Mouse (Mus musculus): Measurements from ENCODE around the gene Hnrnph1. TPM values are rescaled to one million over a fixed set of nuclear protein-coding genes. Genes with fewer than 3 reads are reported as not detected.

Hnrnph1 gene
- polyA plus RNA-seq, 1 experiment from 2014 or later, result 241 TPM

GRCm38 (mm10) chr11:50394731-50395130 is 17.9 kb downstream of the Hnrnph1 start:
- no peak overlapping the region for H3K4me3 ChIP-seq (ENCODE audit: control insufficient read depth in 1 of 2, insufficient read depth in 1 of 2, low read depth in 1 of 2, low read length in 2 of 2)
- H3K4me1 ChIP-seq (ENCODE audit: control insufficient read depth in 2 of 2, insufficient read depth in 2 of 2, low read length in 2 of 2), result peaks cover 7 to 8% of the 10 kb centered on the region in 2 experiments; a peak in 2 of 4 replicates
- H3K36me3 ChIP-seq (ENCODE audit: control insufficient read depth, insufficient read depth, low read length), result peaks cover 76% of the 10 kb centered on the region
- no peak for ATAC-seq (ENCODE audit: insufficient number of reproducible peaks, insufficient read depth, low FRiP score, low read depth)
- H3K27me3 ChIP-seq (ENCODE audit: control insufficient read depth, insufficient read depth, low read length), result no peaks in the 10 kb centered on the region
- no peaks in the 10 kb centered on the region for H3K9me3 ChIP-seq (ENCODE audit: control insufficient read depth, low read length)
- H3K9ac ChIP-seq (ENCODE audit: low read length), result no peak overlapping the region
- no peak overlapping the region for H3K27ac ChIP-seq (replicated peaks in 1 of 2; ENCODE audit: control insufficient read depth in 1 of 2, insufficient read depth in 1 of 2, low read depth in 2 of 2, low read length in 2 of 2)
- WGBS, result 87% methylated on average over 7 of the region's 7 CpGs
- H3K4me2 ChIP-seq (ENCODE audit: low read length), result no peak overlapping the region

- no peak for ATAC-seq (ENCODE audit: insufficient number of reproducible peaks, insufficient read depth, low FRiP score, low read depth)
- peaks cover 88% of the 10 kb centered on the region for H3K36me3 ChIP-seq (ENCODE audit: control insufficient read depth, insufficient read depth, low read length)
- 57% methylated on average over 11 of the region's 11 CpGs for WGBS
These were observed 20.0 kb downstream of the Hnrnph1 start for GRCm38 (mm10) chr11:50396766-50397307.

GRCm38 (mm10) chr11:50397316-50397715 is 20.5 kb downstream of the Hnrnph1 start:
- peaks cover 91% of the 10 kb centered on the region for H3K36me3 ChIP-seq (ENCODE audit: control insufficient read depth, insufficient read depth, low read length)
- no peaks in the 10 kb centered on the region; a peak in 1 of 4 replicates for H3K4me1 ChIP-seq (ENCODE audit: control insufficient read depth in 2 of 2, insufficient read depth in 2 of 2, low read length in 2 of 2)
- 68% methylated on average over 9 of the region's 9 CpGs for WGBS

More at GRCm38 (mm10) chr11:50396766-50397307, 20.0 kb downstream of the Hnrnph1 start:
- H3K27me3 ChIP-seq (ENCODE audit: control insufficient read depth, insufficient read depth, low read length), result no peaks in the 10 kb centered on the region
- no peak overlapping the region for H3K9ac ChIP-seq (ENCODE audit: low read length)
- peaks cover 0 to 4% of the 10 kb centered on the region in 2 experiments; a peak in 1 of 4 replicates for H3K4me1 ChIP-seq (ENCODE audit: control insufficient read depth in 2 of 2, insufficient read depth in 2 of 2, low read length in 2 of 2)
- H3K4me2 ChIP-seq (ENCODE audit: low read length), result no peak overlapping the region
- H3K9me3 ChIP-seq (ENCODE audit: control insufficient read depth, low read length), result no peaks in the 10 kb centered on the region
- no peak overlapping the region for H3K4me3 ChIP-seq (ENCODE audit: control insufficient read depth in 1 of 2, insufficient read depth in 1 of 2, low read depth in 1 of 2, low read length in 2 of 2)
- H3K27ac ChIP-seq (replicated peaks in 1 of 2; ENCODE audit: control insufficient read depth in 1 of 2, insufficient read depth in 1 of 2, low read depth in 2 of 2, low read length in 2 of 2), result no peak overlapping the region

GRCm38 (mm10) chr11:50398803-50399202 is 22.0 kb downstream of the Hnrnph1 start:
- no peak overlapping the region for H3K27ac ChIP-seq (replicated peaks in 1 of 2; ENCODE audit: control insufficient read depth in 1 of 2, insufficient read depth in 1 of 2, low read depth in 2 of 2, low read length in 2 of 2)
- no peaks in the 10 kb centered on the region for H3K27me3 ChIP-seq (ENCODE audit: control insufficient read depth, insufficient read depth, low read length)
- no peak overlapping the region for H3K9ac ChIP-seq (ENCODE audit: low read length)
- H3K36me3 ChIP-seq (ENCODE audit: control insufficient read depth, insufficient read depth, low read length), result peaks cover 87% of the 10 kb centered on the region
- no peak overlapping the region for H3K4me2 ChIP-seq (ENCODE audit: low read length)
- H3K4me3 ChIP-seq (ENCODE audit: control insufficient read depth in 1 of 2, insufficient read depth in 1 of 2, low read depth in 1 of 2, low read length in 2 of 2), result no peak overlapping the region
- 85% methylated on average over 13 of the region's 13 CpGs for WGBS
- H3K4me1 ChIP-seq (ENCODE audit: control insufficient read depth in 2 of 2, insufficient read depth in 2 of 2, low read length in 2 of 2), result peaks cover 11% of the 10 kb centered on the region in 2 experiments
- no peaks in the 10 kb centered on the region for H3K9me3 ChIP-seq (ENCODE audit: control insufficient read depth, low read length)
- no peak for ATAC-seq (ENCODE audit: insufficient number of reproducible peaks, insufficient read depth, low FRiP score, low read depth)

More at GRCm38 (mm10) chr11:50397316-50397715, 20.5 kb downstream of the Hnrnph1 start:
- Histone ChIP-seq H3K9me3 (ENCODE audit: control insufficient read depth, low read length) (no peaks in the 10 kb centered on the region), H3K9ac (ENCODE audit: low read length) (no peak overlapping the region), H3K27me3 (ENCODE audit: control insufficient read depth, insufficient read depth, low read length) (no peaks in the 10 kb centered on the region), H3K4me3 (ENCODE audit: control insufficient read depth in 1 of 2, insufficient read depth in 1 of 2, low read depth in 1 of 2, low read length in 2 of 2) (no peak overlapping the region), H3K4me2 (ENCODE audit: low read length) (no peak overlapping the region), H3K27ac (replicated peaks in 1 of 2; ENCODE audit: control insufficient read depth in 1 of 2, insufficient read depth in 1 of 2, low read depth in 2 of 2, low read length in 2 of 2) (no peak overlapping the region)
- ATAC-seq (ENCODE audit: insufficient number of reproducible peaks, insufficient read depth, low FRiP score, low read depth), result no peak

GRCm38 (mm10) chr11:50402481-50402880 is 25.7 kb downstream of the Hnrnph1 start:
- peaks cover 13 to 15% of the 10 kb centered on the region in 2 experiments for H3K4me1 ChIP-seq (ENCODE audit: control insufficient read depth in 2 of 2, insufficient read depth in 2 of 2, low read length in 2 of 2)
- H3K9me3 ChIP-seq (ENCODE audit: control insufficient read depth, low read length), result no peaks in the 10 kb centered on the region
- no peak for ATAC-seq (ENCODE audit: insufficient number of reproducible peaks, insufficient read depth, low FRiP score, low read depth)
- no peak overlapping the region for H3K4me3 ChIP-seq (ENCODE audit: control insufficient read depth in 1 of 2, insufficient read depth in 1 of 2, low read depth in 1 of 2, low read length in 2 of 2)
- no peak overlapping the region for H3K4me2 ChIP-seq (ENCODE audit: low read length)
- peaks cover 84% of the 10 kb centered on the region for H3K36me3 ChIP-seq (ENCODE audit: control insufficient read depth, insufficient read depth, low read length)
- no peak overlapping the region for H3K9ac ChIP-seq (ENCODE audit: low read length)
- no peaks in the 10 kb centered on the region for H3K27me3 ChIP-seq (ENCODE audit: control insufficient read depth, insufficient read depth, low read length)
- H3K27ac ChIP-seq (replicated peaks in 1 of 2; ENCODE audit: control insufficient read depth in 1 of 2, insufficient read depth in 1 of 2, low read depth in 2 of 2, low read length in 2 of 2), result peak overlapping the region; percentile 72 to 86; a peak in 3 of 4 replicates
- WGBS, result 96% methylated on average over 3 of the region's 3 CpGs

- WGBS, result 25% methylated on average over 10 of the region's 10 CpGs
- H3K27ac ChIP-seq (replicated peaks in 1 of 2; ENCODE audit: control insufficient read depth in 1 of 2, insufficient read depth in 1 of 2, low read depth in 2 of 2, low read length in 2 of 2), result peak overlapping the region; percentile 72 to 86
- no peak overlapping the region for H3K4me3 ChIP-seq (ENCODE audit: control insufficient read depth in 1 of 2, insufficient read depth in 1 of 2, low read depth in 1 of 2, low read length in 2 of 2)
- H3K4me1 ChIP-seq (ENCODE audit: control insufficient read depth in 2 of 2, insufficient read depth in 2 of 2, low read length in 2 of 2), result peaks cover 13 to 15% of the 10 kb centered on the region in 2 experiments
- no peaks in the 10 kb centered on the region for H3K9me3 ChIP-seq (ENCODE audit: control insufficient read depth, low read length)
- no peaks in the 10 kb centered on the region for H3K27me3 ChIP-seq (ENCODE audit: control insufficient read depth, insufficient read depth, low read length)
- peak overlapping the region; percentile 31 for H3K4me2 ChIP-seq (ENCODE audit: low read length)
- H3K9ac ChIP-seq (ENCODE audit: low read length), result peak overlapping the region; percentile 14; the same call in 1 of the 2 replicates
- peaks cover 74% of the 10 kb centered on the region for H3K36me3 ChIP-seq (ENCODE audit: control insufficient read depth, insufficient read depth, low read length)
- peak; percentile 59 for ATAC-seq (ENCODE audit: insufficient number of reproducible peaks, insufficient read depth, low FRiP score, low read depth)
These were observed 26.7 kb downstream of the Hnrnph1 start for GRCm38 (mm10) chr11:50403367-50404014.

- no peak overlapping the region for H3K4me3 ChIP-seq (ENCODE audit: control insufficient read depth in 1 of 2, insufficient read depth in 1 of 2, low read depth in 1 of 2, low read length in 2 of 2)
- H3K4me2 ChIP-seq (ENCODE audit: low read length), result no peak overlapping the region
- H3K9me3 ChIP-seq (ENCODE audit: control insufficient read depth, low read length), result no peaks in the 10 kb centered on the region
- H3K4me1 ChIP-seq (ENCODE audit: control insufficient read depth in 2 of 2, insufficient read depth in 2 of 2, low read length in 2 of 2), result peaks cover 13 to 15% of the 10 kb centered on the region in 2 experiments
- no peaks in the 10 kb centered on the region for H3K27me3 ChIP-seq (ENCODE audit: control insufficient read depth, insufficient read depth, low read length)
- H3K36me3 ChIP-seq (ENCODE audit: control insufficient read depth, insufficient read depth, low read length), result peaks cover 63% of the 10 kb centered on the region
- ATAC-seq (ENCODE audit: insufficient number of reproducible peaks, insufficient read depth, low FRiP score, low read depth), result no peak
- no peak overlapping the region for H3K9ac ChIP-seq (ENCODE audit: low read length)
- WGBS, result 51% methylated on average over 6 of the region's 6 CpGs
- no peak overlapping the region for H3K27ac ChIP-seq (replicated peaks in 1 of 2; ENCODE audit: control insufficient read depth in 1 of 2, insufficient read depth in 1 of 2, low read depth in 2 of 2, low read length in 2 of 2)
These were observed 30.4 kb downstream of the Hnrnph1 start for GRCm38 (mm10) chr11:50407235-50407634.
